9 mouse cellular contexts compared by ENCODE assay signal in the genomic region with DNA sequence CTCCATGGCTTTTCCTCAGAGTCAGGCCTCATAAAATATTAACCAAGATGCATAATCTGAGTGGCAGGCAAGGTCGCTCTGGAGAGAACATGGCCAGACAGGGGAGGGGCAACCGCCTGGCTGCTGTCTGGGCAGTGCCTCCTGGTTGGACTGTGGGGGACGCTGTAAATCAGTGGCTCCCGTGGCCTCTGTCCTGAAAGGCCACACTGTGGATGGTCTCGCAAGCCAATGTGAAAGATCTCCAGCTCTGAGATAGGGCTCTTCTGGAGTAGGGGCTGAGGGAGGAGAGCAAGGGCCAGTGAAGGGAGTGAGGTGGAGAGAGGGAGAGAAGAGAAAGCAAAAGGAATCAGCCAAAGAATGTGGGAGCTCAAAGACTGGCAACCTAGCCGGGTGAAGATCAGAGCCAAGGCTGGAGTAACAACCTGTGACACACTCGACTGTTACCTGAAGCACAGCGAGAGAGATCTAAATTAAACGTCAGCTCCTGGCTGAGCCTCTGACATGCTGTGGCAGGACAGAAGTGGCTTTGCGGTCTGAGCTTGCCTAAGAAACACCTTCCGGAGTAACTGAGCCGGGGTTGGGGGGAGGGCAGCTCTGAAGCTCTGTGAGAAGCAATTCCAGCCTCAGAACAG.
A peak's percentile ranks its signal among the peaks of the same experiment; 100 is the strongest.
DNase-seq lines count a peak whose midpoint lies in the region; ATAC-seq lines count a peak whose summit lies in the region.
"Had no signal": no experiment of that assay in that cellular context is flagged by ENCODE, and none has a peak within 500 bp of the region (broad histone marks: within the 10 kb centered on the region; RNA-seq: fewer than 3 reads in every experiment).

No protein-coding gene starts in this region.

- peak; percentile 94 for ATAC-seq in megakaryocyte, adult 5-6 weeks (ENCODE audit: poor library complexity, severe bottlenecking)
- ATAC-seq: Patski had no signal

- DNase-seq in CD4-positive helper T cell, adult 2 months (ENCODE audit: low read depth, low spot score) = peak; percentile 68
- DNase-seq in fat pad, adult 2 months (ENCODE audit: extremely low read depth, low read depth, low spot score) = peak; percentile 91
- DNase-seq in kidney, postnatal 25 days = peak; percentile 70 to 91
- DNase-seq in thymus, postnatal 0 days (ENCODE audit: low spot score) = peak; percentile 57
- DNase-seq in gastrocnemius, postnatal 36 days = no peak
- DNase-seq in gastrocnemius, postnatal 10 days = no peak
- no peak for DNase-seq in spleen, adult 18-20 months

- intact Hi-C loops in gastrocnemius, postnatal 36 days (cut with DNase I) = no loop called here

Comparison
In these comparisons a context has a peak if more than half of its experiments do, and no peak if none do; other contexts are left out.
1. DNase-seq: peak in CD4-positive helper T cell, adult 2 months (single experiment), fat pad, adult 2 months (single experiment), kidney, postnatal 25 days (2 of 2) and thymus, postnatal 0 days (single experiment); none in gastrocnemius, postnatal 36 days (0 of 2), gastrocnemius, postnatal 10 days (single experiment) and spleen, adult 18-20 months (0 of 2).